Mouse (Mus musculus) small intestine, adult 2 months (tissue): ENCODE measurements around the gene Nck2.

ENCODE experiments used
- CTCF ChIP-seq: fragments of 200-500 bp; IDR thresholded peaks from 2 replicates; pipeline ENCODE4 v1.5.1; 2012; ENCODE audit warnings: low read depth, mild to moderate bottlenecking, control low read depth, inconsistent platforms, low read length, moderate library complexity, mixed read lengths; ENCODE audit not compliant: insufficient replicate concordance, insufficient read length; ENCODE audit errors: extremely low read depth
- POLR2A ChIP-seq: fragments of 200-500 bp; IDR thresholded peaks from 2 replicates; pipeline ENCODE4 v1.6.1; 2012; ENCODE audit warnings: low read depth, mild to moderate bottlenecking, control low read depth, inconsistent platforms, low read length, moderate library complexity

GRCm38 (mm10) chr1:43530295-43531020 is 86.1 kb downstream of the Nck2 start:
- no peak for TF ChIP-seq POLR2A
- TF ChIP-seq CTCF, result no peak
